Mouse (Mus musculus) cortical plate, adult 2 months (tissue): ENCODE data around the gene Boll. TPM values are rescaled to one million over a fixed set of nuclear protein-coding genes. Genes with fewer than 3 reads are reported as not detected.

Experiments
- H3K27ac ChIP-seq: fragments of 200-500 bp; 2 replicates; pipeline ENCODE4 v1.5.1; 2012; ENCODE audit warnings: low read length, control low read depth, inconsistent platforms; ENCODE audit not compliant: insufficient read depth
- H3K4me1 ChIP-seq: fragments of 200-500 bp; 2 replicates; pipeline ENCODE4 v1.6.1; 2011; ENCODE audit warnings: low read length; ENCODE audit not compliant: control insufficient read depth, insufficient read depth
- H3K4me3 ChIP-seq: fragments of 200-500 bp; 2 replicates; pipeline ENCODE4 v1.5.1; 2011; ENCODE audit warnings: mild to moderate bottlenecking, low read length, control low read depth; ENCODE audit not compliant: insufficient read depth
- CTCF ChIP-seq: fragments of 200-500 bp; IDR thresholded peaks from 2 replicates; pipeline ENCODE4 v1.5.1; 2011; ENCODE audit warnings: mild to moderate bottlenecking, control low read depth, low read length; ENCODE audit not compliant: insufficient read depth; ENCODE audit errors: extremely low read depth
- POLR2A ChIP-seq: fragments of 200-500 bp; IDR thresholded peaks from 2 replicates; pipeline ENCODE4 v1.6.1; 2011; ENCODE audit warnings: mild to moderate bottlenecking, low read length, control low read depth; ENCODE audit not compliant: insufficient read depth; ENCODE audit errors: extremely low read depth
- polyA plus RNA-seq: library from polyadenylated mRNA; depleted of rRNA; stranded (reverse); fragments of >200 nt; gene quantifications from 2 replicates; pipeline ENCODE4 v1.2.3, GENCODE M21; 2012

The Boll gene
- polyA plus RNA-seq, 1 experiment, result not detected

DNA sequence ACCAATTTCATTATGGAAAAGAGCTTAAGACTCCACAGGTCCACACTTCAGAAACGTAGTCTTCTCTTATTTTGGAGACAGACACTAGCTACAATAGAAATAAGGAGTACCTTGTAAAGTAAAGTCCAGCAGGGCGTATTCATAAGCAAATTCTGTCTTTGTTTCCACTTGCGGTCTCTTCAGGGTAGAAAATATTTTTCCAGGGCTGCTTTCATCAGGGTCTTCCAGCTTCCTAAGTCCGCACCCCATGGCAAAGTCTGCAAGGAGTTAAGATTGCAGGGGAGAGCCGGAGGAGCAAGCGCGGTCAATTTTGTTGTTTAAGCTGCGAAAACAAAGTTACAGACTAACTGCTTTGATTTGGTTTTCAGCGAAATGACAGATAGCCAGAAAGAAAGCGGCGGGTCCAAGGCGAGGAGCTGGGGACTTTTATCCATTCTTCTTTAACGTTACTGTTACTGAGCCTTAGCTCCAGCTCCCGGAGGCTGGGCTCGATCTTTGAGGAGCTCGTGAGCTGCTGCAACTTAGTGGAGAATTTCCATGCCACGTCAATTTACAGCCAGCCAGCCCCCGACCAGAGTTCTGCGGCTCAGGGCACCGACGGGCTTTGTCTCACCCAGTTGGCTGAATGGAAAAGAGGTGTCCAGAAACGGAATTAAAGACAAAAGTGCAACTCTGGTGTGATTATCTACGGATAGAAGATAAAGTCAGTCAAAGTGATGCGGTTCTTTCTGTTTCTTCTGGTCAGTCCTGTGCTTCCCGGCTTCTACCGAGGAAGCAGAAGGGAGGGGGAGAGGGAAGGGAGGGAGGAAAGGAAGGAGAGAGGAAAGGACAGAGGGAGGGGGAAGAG, 137.0 kb downstream of the Boll start, which contains the start of gene Rftn2:
Gene Rftn2, minus strand, starts transcription at position 772 of the 847 bp plus-strand sequence.
- peaks cover 2% of the 10 kb centered on the region for H3K4me1 ChIP-seq
- peak within 1 kb of the TSS; percentile 74 for H3K27ac ChIP-seq
- TF ChIP-seq CTCF (no peak), POLR2A (no peak)

DNA sequence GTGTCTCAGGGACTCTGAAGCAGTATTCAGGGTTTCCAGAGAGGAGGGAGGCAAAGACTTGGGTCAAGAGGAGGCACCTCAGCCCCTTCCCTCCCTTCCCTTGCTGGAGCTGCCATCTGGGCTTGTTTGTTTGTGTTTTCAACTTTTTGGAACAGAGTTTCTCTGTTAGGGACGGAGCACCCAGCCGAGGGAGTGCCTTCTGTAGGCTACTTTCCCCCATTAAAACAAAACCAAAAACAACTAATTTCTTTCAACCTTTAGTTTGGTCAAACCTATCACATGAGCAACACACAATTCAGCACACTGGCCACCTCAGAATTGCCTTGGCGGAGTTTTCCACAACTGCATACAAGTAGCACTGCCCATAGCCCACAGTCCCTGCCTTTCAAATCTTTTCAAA, 137.9 kb downstream of the Boll start:
- H3K4me3 ChIP-seq, result peak overlapping the region; percentile 28
- H3K27ac ChIP-seq, result peak overlapping the region; percentile 38; the same call in 1 of the 2 replicates
- peaks cover 3% of the 10 kb centered on the region for H3K4me1 ChIP-seq
- no peak for TF ChIP-seq CTCF
- TF ChIP-seq POLR2A, result no peak

More for the DNA sequence above, 137.0 kb downstream of the Boll start, which contains the start of gene Rftn2:
- H3K4me3 ChIP-seq, result peak within 1 kb of the TSS; percentile 28

DNA sequence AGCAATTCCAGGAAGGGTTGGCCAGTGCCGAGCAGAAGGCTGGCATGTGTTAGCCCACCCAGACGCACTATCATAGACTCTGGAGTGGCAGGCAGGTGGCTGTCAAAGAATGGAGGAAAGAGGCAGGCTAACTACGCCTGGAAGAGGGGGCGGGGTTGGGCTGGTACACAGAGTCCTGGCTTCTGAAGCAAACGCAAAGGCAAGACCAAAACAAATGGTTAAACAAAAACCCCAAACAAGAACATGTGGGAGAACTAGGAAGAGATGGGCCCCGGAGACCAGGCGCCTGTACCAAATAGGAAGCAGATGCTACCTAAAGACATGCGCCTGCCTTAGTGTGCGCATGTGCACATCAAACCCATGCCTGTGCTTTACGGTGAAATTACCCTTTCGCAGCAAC, 139.2 kb downstream of the Boll start:
- H3K4me1 ChIP-seq, result peaks cover 3% of the 10 kb centered on the region
- no peak for TF ChIP-seq CTCF
- TF ChIP-seq POLR2A, result no peak
- H3K27ac ChIP-seq, result no peak overlapping the region
- peak overlapping the region; percentile 28; the same call in 1 of the 2 replicates for H3K4me3 ChIP-seq

- Histone ChIP-seq H3K27ac (no peak overlapping the region), H3K4me3 (no peak overlapping the region), H3K4me1 (peaks cover 3% of the 10 kb centered on the region)
- TF ChIP-seq POLR2A (no peak), CTCF (no peak)
These were observed 140.2 kb downstream of the Boll start for GRCm38 (mm10) chr1:55223026-55223425.

GRCm38 (mm10) chr1:55221352-55221751, 141.9 kb downstream of the Boll start:
- Histone ChIP-seq H3K4me1 (peaks cover 3% of the 10 kb centered on the region), H3K4me3 (no peak overlapping the region), H3K27ac (no peak overlapping the region)
- no peak for TF ChIP-seq POLR2A
- TF ChIP-seq CTCF, result no peak

- peaks cover 3% of the 10 kb centered on the region for H3K4me1 ChIP-seq
- TF ChIP-seq POLR2A, result no peak
- H3K27ac ChIP-seq, result no peak overlapping the region
- no peak overlapping the region for H3K4me3 ChIP-seq
These were observed 146.1 kb downstream of the Boll start for GRCm38 (mm10) chr1:55217191-55217590.

GRCm38 (mm10) chr1:55215185-55215813, 148.0 kb downstream of the Boll start:
- Histone ChIP-seq H3K4me1 (no peaks in the 10 kb centered on the region), H3K4me3 (no peak overlapping the region), H3K27ac (no peak overlapping the region)
- TF ChIP-seq CTCF (no peak), POLR2A (no peak)

DNA sequence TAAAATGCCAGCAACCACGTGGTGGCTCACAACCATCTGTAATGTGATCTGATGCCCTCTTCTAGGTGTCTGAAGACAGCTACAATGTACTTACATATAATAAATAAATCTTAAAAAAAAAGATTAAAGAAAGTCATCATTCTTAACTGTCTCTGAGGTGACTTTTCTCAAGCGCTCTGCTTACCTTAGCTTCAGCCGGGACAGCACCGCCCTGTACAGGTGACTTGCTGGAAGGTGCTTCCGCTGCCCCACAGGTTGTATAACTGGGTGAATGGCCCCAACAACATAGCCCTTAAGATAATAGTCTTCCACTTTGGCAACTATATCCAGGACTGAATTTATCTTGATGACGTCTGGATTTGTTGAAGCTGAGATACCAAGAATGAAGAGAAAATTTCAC, 149.3 kb downstream of the Boll start:
- no peak for TF ChIP-seq POLR2A
- no peak overlapping the region for H3K27ac ChIP-seq
- no peak overlapping the region for H3K4me3 ChIP-seq
- no peaks in the 10 kb centered on the region for H3K4me1 ChIP-seq

DNA sequence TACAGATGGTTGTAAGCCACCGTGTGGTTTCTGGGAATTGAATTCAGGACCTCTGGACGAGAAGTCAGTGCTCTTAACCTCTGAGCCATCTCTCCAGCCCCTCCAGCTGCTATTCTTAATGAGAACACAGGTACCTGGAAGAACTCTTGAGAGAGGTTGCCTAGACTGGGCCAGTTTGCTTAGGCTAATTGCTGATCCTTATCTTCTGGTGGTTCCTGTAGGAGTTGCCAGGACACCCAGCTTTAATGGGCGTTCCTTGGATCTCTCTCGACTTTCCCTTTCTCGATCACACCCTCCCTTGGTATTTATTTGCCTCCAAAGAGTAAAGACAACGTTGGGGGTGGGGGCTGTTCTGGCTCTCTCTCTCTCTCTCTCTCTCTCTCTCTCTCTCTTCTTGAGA, 149.8 kb downstream of the Boll start:
- H3K27ac ChIP-seq, result no peak overlapping the region
- TF ChIP-seq POLR2A, result no peak
- no peak for TF ChIP-seq CTCF
- H3K4me3 ChIP-seq, result no peak overlapping the region
- H3K4me1 ChIP-seq, result no peaks in the 10 kb centered on the region

DNA sequence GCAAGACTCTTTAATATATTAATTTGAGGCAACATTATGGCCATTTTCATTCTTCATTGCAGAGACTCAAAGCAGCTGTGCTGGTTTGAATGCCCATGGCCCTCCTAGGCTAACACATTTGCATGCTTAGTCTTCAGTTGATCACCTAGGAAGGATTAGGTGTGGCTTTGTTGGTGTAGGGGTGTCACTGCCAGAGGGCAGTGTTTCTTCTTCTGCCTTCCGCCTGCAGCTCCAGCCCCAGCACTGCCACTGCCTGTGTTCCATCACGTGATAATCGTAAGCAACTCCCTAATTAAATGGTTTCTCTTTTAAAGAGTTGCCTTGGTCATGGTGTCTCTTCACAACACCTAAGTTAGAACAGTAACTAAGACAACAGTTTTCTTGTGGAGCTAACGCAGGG, 150.5 kb downstream of the Boll start:
- TF ChIP-seq CTCF, result no peak
- TF ChIP-seq POLR2A, result no peak
- Histone ChIP-seq H3K27ac (no peak overlapping the region), H3K4me3 (no peak overlapping the region), H3K4me1 (no peaks in the 10 kb centered on the region; the same call in 1 of the 2 replicates)
